Mouse (Mus musculus) liver, postnatal 0 days (tissue): ENCODE measurements around the gene Zcchc8.

ENCODE experiments used
- CTCF ChIP-seq: sonication (generic); IDR thresholded peaks from 2 replicates; pipeline ENCODE4 v1.5.1; 2016; ENCODE audit warnings: antibody characterized with exemption, low read depth
- EP300 ChIP-seq: IDR thresholded peaks from 2 replicates; pipeline ENCODE4 v1.6.1; 2016; ENCODE audit warnings: antibody characterized with exemption, low read depth, mild to moderate bottlenecking

- TF ChIP-seq EP300 (no peak), CTCF (no peak)
These were observed 59.3 kb downstream of the Zcchc8 start for GRCm38 (mm10) chr5:123661602-123662001.
